Mouse (Mus musculus) naive thymus-derived CD4-positive, alpha-beta T cell, adult 5 months (primary cell): ENCODE data around the gene Rmnd5a. TPM values are rescaled to one million over a fixed set of nuclear protein-coding genes. Genes with fewer than 3 reads are reported as not detected.

Experiments
- polyA plus RNA-seq: library from polyadenylated mRNA; unstranded; fragments of 100-300 nt; shearing (Covaris generic); gene quantifications from one replicate; pipeline ENCODE4 v1.2.1, GENCODE M21; 2017

Gene Rmnd5a
- 53.3 TPM for polyA plus RNA-seq

DNA sequence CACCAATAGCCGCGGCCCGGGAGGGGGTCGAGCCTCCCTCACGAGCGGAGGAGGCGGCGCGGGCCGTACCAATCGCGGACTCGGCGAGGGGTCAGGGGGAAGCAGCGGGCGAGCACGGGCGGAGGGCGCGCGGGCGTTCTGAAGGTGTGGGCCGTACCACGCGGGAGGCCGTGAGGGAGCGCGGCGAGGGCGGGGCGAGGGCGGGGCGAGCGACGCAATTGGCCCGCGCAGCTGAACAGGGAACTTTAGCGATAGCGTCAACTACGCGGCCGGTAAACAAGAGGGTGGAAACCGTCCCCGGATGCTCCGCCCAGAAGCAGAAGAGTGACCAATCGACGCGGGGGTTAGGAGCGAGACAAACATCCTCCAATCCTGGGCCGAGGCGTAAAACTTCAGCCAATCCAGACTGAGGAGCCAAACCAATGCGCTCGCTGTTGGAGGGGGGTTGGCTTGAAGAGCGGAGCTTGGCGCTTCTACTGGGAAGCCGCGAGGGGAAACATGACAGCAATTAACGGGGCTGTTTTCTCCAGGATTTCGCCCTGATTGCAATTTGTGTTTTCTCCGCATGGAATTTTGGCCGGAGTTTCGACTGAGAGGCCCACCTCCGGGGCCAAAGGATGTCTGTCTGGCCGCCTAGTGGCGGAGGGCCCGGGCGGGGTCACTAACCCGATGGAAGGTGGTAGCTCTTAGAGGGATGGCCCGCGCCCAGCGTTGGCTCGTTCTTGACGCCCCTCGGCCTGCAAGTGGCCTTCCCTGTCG is at the start of gene Rmnd5a:
Gene Rmnd5a, minus strand, starts transcription at position 146 of the 759 bp plus-strand sequence.

DNA sequence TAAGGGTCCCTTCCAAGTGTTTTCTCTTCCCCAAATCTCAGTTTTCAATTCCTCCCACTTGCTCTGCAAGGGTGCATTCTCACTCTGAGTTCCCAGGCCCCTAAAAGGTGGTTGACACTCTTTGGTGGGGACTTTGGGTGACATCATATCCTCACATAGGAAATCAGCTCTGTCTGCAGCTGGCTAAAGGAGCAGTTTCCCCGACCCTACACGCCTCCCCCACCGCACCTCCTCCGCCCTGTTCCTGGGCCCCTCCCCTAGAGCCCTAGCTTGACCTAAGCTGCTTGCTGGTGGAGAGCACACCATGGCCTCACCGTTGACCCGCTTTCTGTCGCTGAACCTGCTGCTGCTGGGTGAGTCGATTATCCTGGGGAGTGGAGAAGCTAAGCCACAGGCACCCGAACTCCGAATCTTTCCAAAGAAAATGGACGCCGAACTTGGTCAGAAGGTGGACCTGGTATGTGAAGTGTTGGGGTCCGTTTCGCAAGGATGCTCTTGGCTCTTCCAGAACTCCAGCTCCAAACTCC is 67.1 kb downstream of the Rmnd5a start, which contains the start of gene Cd8a:
Gene Cd8a, plus strand, starts transcription at position 179 of the 527 bp plus-strand sequence.

Other genes starting within 250 kb of the Rmnd5a start
- not detected for gene Fabp1, start 240.8 kb downstream of the Rmnd5a start, polyA plus RNA-seq
- 44.2 TPM for gene Krcc1, start 169.0 kb downstream of the Rmnd5a start, polyA plus RNA-seq
- not detected for gene Smyd1, start 118.4 kb downstream of the Rmnd5a start, polyA plus RNA-seq
- 21.1 TPM for gene Cd8b1, start 117.8 kb downstream of the Rmnd5a start, polyA plus RNA-seq
- gene Cd8a, start 67.2 kb downstream of the Rmnd5a start, polyA plus RNA-seq = 0.11 TPM
- 106 TPM for gene Rnf103, start 53.3 kb upstream of the Rmnd5a start, polyA plus RNA-seq
- gene Chmp3, start 103.2 kb upstream of the Rmnd5a start, polyA plus RNA-seq = 70.6 TPM
- 181 TPM for gene Kdm3a, start 192.4 kb upstream of the Rmnd5a start, polyA plus RNA-seq